Comparison of ENCODE assay signal across 30 mouse cellular contexts in genomic region chr3:98547641-98548040, GRCm38 (mm10). TPM values are rescaled to one million over a fixed set of nuclear protein-coding genes. Genes with fewer than 3 reads are reported as not detected.
"Had no signal": no experiment of that assay in that cellular context is flagged by ENCODE, and none has a peak within 500 bp of the region (broad histone marks: within the 10 kb centered on the region; RNA-seq: fewer than 3 reads in every experiment).

No protein-coding gene starts in this region.

RNA-seq across cellular contexts. Expression of gene Hsd3b4, which starts 37.3 kb away (rescaled TPM):
- total RNA-seq: common myeloid progenitor, adult 5-6 weeks; forebrain, postnatal 0 days; gastrocnemius, adult 18-20 months; gastrocnemius, adult 2 months; gastrocnemius, adult 8-10 months; gastrocnemius, postnatal 10 days; gastrocnemius, postnatal 14 days; gastrocnemius, postnatal 25 days; gastrocnemius, postnatal 36 days; gastrocnemius, postnatal 4 days; granulocyte monocyte progenitor cell, adult 5-6 weeks; heart, adult 18-20 months had no signal
- polyA plus RNA-seq: cerebellum, adult 2 months; cortical plate, adult 2 months; embryonic facial prominence, embryonic 10.5 days; embryonic facial prominence, embryonic 11.5 days; embryonic facial prominence, embryonic 12.5 days; embryonic facial prominence, embryonic 13.5 days; embryonic facial prominence, embryonic 14.5 days; embryonic facial prominence, embryonic 15.5 days; erythroblast, embryonic 14.5 days; forebrain, embryonic 10.5 days; forebrain, embryonic 11.5 days; forebrain, embryonic 12.5 days; forebrain, embryonic 13.5 days; forebrain, embryonic 14.5 days; forebrain, embryonic 15.5 days; forebrain, embryonic 16.5 days; forebrain, postnatal 0 days; frontal cortex, adult 2 months; gonadal fat pad, adult 2 months had no signal

RNA-seq across cellular contexts. Expression of gene Gm10681, which starts 41.0 kb away (rescaled TPM):
- total RNA-seq: common myeloid progenitor, adult 5-6 weeks; forebrain, postnatal 0 days; gastrocnemius, adult 2 months; gastrocnemius, adult 8-10 months; gastrocnemius, postnatal 10 days; gastrocnemius, postnatal 14 days; gastrocnemius, postnatal 25 days; gastrocnemius, postnatal 36 days; gastrocnemius, postnatal 4 days; granulocyte monocyte progenitor cell, adult 5-6 weeks; heart, adult 18-20 months had no signal
- polyA plus RNA-seq: cerebellum, adult 2 months; cortical plate, adult 2 months; embryonic facial prominence, embryonic 10.5 days; embryonic facial prominence, embryonic 11.5 days; embryonic facial prominence, embryonic 12.5 days; embryonic facial prominence, embryonic 13.5 days; embryonic facial prominence, embryonic 14.5 days; embryonic facial prominence, embryonic 15.5 days; erythroblast, embryonic 14.5 days; forebrain, embryonic 10.5 days; forebrain, embryonic 11.5 days; forebrain, embryonic 12.5 days; forebrain, embryonic 13.5 days; forebrain, embryonic 14.5 days; forebrain, embryonic 15.5 days; forebrain, embryonic 16.5 days; forebrain, postnatal 0 days; frontal cortex, adult 2 months; gonadal fat pad, adult 2 months had no signal
